ENCODE assay signal across 12 mouse cellular contexts in genomic region chr12:77130526-77130925, GRCm38 (mm10).
A peak's percentile ranks its signal among the peaks of the same experiment; 100 is the strongest.
DNase-seq lines count a peak whose midpoint lies in the region; ATAC-seq lines count a peak whose summit lies in the region.
"Had no signal": no experiment of that assay in that cellular context is flagged by ENCODE, and none has a peak within 500 bp of the region (broad histone marks: within the 10 kb centered on the region; RNA-seq: fewer than 3 reads in every experiment).

No protein-coding gene starts in this region.

- H3K9me3 ChIP-seq in midbrain, embryonic 10.5 days (replicated peaks) = no peaks in the 10 kb centered on the region; the same call in 1 of the 2 replicates
- H3K9me3 ChIP-seq in midbrain, embryonic 14.5 days (ENCODE audit: control insufficient read depth, low read length) = no peaks in the 10 kb centered on the region
- H3K9me3 ChIP-seq: embryonic facial prominence, embryonic 15.5 days; heart, embryonic 13.5 days; neural tube, embryonic 12.5 days had no signal

- H3K4me1 ChIP-seq in midbrain, embryonic 10.5 days = peaks cover 6% of the 10 kb centered on the region
- no peaks in the 10 kb centered on the region for H3K4me1 ChIP-seq in midbrain, embryonic 14.5 days (ENCODE audit: control insufficient read depth, insufficient read depth, low read length)
- H3K4me1 ChIP-seq: embryonic facial prominence, embryonic 15.5 days; neural tube, embryonic 12.5 days had no signal

- H3K4me3 ChIP-seq in midbrain, embryonic 10.5 days = no peak overlapping the region
- no peak overlapping the region for H3K4me3 ChIP-seq in midbrain, embryonic 14.5 days (replicated peaks; ENCODE audit: low read depth, low read length)
- H3K4me3 ChIP-seq: embryonic facial prominence, embryonic 15.5 days; heart, embryonic 13.5 days; neural tube, embryonic 12.5 days had no signal

- 78% methylated on average over 6 of the region's 6 CpGs for WGBS in midbrain, embryonic 10.5 days
- 86% methylated on average over 6 of the region's 6 CpGs for WGBS in midbrain, embryonic 14.5 days

- ATAC-seq in midbrain, embryonic 14.5 days (ENCODE audit: low FRiP score, low TSS enrichment) = no peak

- no peak overlapping the region for H3K4me2 ChIP-seq in midbrain, embryonic 14.5 days (ENCODE audit: low read length)
- H3K4me2 ChIP-seq: embryonic facial prominence, embryonic 15.5 days; heart, embryonic 13.5 days; neural tube, embryonic 12.5 days had no signal

- H3K36me3 ChIP-seq in midbrain, embryonic 10.5 days = no peaks in the 10 kb centered on the region
- no peaks in the 10 kb centered on the region for H3K36me3 ChIP-seq in midbrain, embryonic 14.5 days (ENCODE audit: control insufficient read depth, insufficient read depth, low read length)
- H3K36me3 ChIP-seq: embryonic facial prominence, embryonic 15.5 days; heart, embryonic 13.5 days; neural tube, embryonic 12.5 days had no signal

- no peak overlapping the region for H3K27ac ChIP-seq in midbrain, embryonic 10.5 days (replicated peaks)
- no peak overlapping the region for H3K27ac ChIP-seq in midbrain, embryonic 14.5 days (replicated peaks; ENCODE audit: low read depth, low read length)
- H3K27ac ChIP-seq: embryonic facial prominence, embryonic 15.5 days; heart, embryonic 13.5 days; neural tube, embryonic 12.5 days had no signal

- H3K9ac ChIP-seq in midbrain, embryonic 14.5 days (replicated peaks; ENCODE audit: low read length) = no peak overlapping the region
- H3K9ac ChIP-seq: embryonic facial prominence, embryonic 15.5 days; heart, embryonic 13.5 days; neural tube, embryonic 12.5 days had no signal

- DNase-seq in frontal cortex, postnatal 36 days (ENCODE audit: low spot score in 2 of 2) = peak; percentile 8
- DNase-seq in frontal cortex, postnatal 25 days (ENCODE audit: low spot score in 2 of 2) = no peak
- DNase-seq in 3T3-L1 (ENCODE audit: low read depth, low spot score) = peak; percentile 93
- DNase-seq in brain, adult 2 months (ENCODE audit: low read depth, low spot score) = peak; percentile 62
- peak; percentile 78 for DNase-seq in lung, postnatal 25 days (ENCODE audit: low spot score)
- DNase-seq in midbrain, embryonic 10.5 days (ENCODE audit: low spot score) = no peak
- no peak for DNase-seq in midbrain, embryonic 14.5 days
- no peak for DNase-seq in c-Kit-positive CD71-positive TER-119-positive erythroid progenitor cells, embryonic 14.5 days (ENCODE audit: low spot score)
- DNase-seq: kidney, postnatal 4 days had no signal

- peaks cover 23% of the 10 kb centered on the region for H3K27me3 ChIP-seq in midbrain, embryonic 10.5 days (ENCODE audit: low read depth, poor library complexity, severe bottlenecking)
- no peaks in the 10 kb centered on the region for H3K27me3 ChIP-seq in midbrain, embryonic 14.5 days (ENCODE audit: control insufficient read depth, insufficient read depth, low read length)
- H3K27me3 ChIP-seq: embryonic facial prominence, embryonic 15.5 days; heart, embryonic 13.5 days; neural tube, embryonic 12.5 days had no signal

Comparison
In these comparisons a context has a peak if more than half of its experiments do, and no peak if none do; other contexts are left out.
1. DNase-seq: peak in frontal cortex, postnatal 36 days (2 of 2), 3T3-L1 (single experiment), brain, adult 2 months (single experiment) and lung, postnatal 25 days (single experiment); none in frontal cortex, postnatal 25 days (0 of 2), midbrain, embryonic 10.5 days (single experiment), midbrain, embryonic 14.5 days (single experiment) and c-Kit-positive CD71-positive TER-119-positive erythroid progenitor cells, embryonic 14.5 days (single experiment).